Mouse (Mus musculus) bone marrow, adult 2 months (tissue): Measurements from ENCODE around the gene Mief1. TPM values are rescaled to one million over a fixed set of nuclear protein-coding genes. Genes with fewer than 3 reads are reported as not detected.

ENCODE experiments used
- H3K27ac ChIP-seq: fragments of 200-500 bp; 2 replicates; pipeline ENCODE4 v1.5.1; 2012; ENCODE audit warnings: low read depth, mild to moderate bottlenecking, control low read depth, inconsistent platforms, low read length; ENCODE audit not compliant: control insufficient read depth, poor library complexity, insufficient read depth
- H3K4me1 ChIP-seq: fragments of 200-500 bp; 2 replicates; pipeline ENCODE4 v1.6.1; 2011; ENCODE audit warnings: low read length; ENCODE audit not compliant: control insufficient read depth, insufficient read depth
- H3K4me3 ChIP-seq: fragments of 200-500 bp; replicated peaks from 2 replicates; pipeline ENCODE3; 2011; ENCODE audit warnings: mild to moderate bottlenecking, low read depth, low read length, control low read depth; ENCODE audit not compliant: control insufficient read depth
- CTCF ChIP-seq: fragments of 200-500 bp; IDR thresholded peaks from 2 replicates; pipeline ENCODE4 v1.5.1; 2011; ENCODE audit warnings: low read length, control low read depth; ENCODE audit not compliant: control insufficient read depth, insufficient read depth
- POLR2A ChIP-seq: fragments of 200-500 bp; IDR thresholded peaks from 2 replicates; pipeline ENCODE4 v1.6.1; 2011; ENCODE audit warnings: low read depth, mild to moderate bottlenecking, control low read depth, low read length, borderline replicate concordance; ENCODE audit not compliant: control insufficient read depth
- WGBS: fragments of 180-500 bp; shearing (Covaris S2); methylation state at CpG from one replicate; pipeline ENCODE4 v1.1.7; 2018; 5-methylcytosine and 5-hydroxymethylcytosine counted together
- polyA plus RNA-seq: library from polyadenylated mRNA; stranded (reverse); fragments of >200 nt; gene quantifications from 2 replicates; pipeline ENCODE4 v1.2.4, GENCODE M21; 2011; ENCODE audit warnings: low replicate concordance; ENCODE audit not compliant: missing spikeins, insufficient read depth, insufficient read length

Gene Mief1
- polyA plus RNA-seq, 1 experiment = 16.3 TPM

DNA sequence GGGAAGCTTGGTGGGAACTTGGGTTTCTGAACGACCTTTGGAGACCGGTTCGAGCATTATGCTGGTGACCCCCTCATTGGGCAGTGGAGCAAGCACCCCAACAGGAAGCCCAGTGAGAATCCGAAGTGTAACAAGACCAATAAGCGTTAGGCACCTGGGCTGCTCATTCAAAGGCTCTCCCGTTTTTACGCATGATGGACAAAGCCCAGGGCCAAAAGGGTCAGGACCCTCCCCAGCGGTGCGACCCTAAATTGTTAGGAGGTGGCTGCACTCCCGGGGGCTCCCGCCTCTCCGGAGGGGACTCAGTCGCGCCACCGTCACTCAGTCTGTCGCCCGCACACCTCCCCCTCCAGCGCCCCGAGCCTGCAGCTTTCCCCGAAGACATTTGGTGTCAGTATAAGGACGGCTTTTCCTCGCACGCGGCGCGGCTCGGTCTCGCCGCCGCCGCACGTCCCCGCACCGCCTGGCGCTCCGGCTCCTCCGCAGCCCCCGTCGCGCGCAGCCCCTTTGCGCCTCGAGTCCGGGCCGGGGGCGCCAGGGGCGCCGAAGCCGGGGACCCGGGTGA is 53.1 kb downstream of the Mief1 start, which contains the start of gene Cacna1i:
TSS of gene Cacna1i (plus strand) at position 388 of the 565 bp plus-strand sequence.
- WGBS = 3% methylated on average over 49 of the region's 50 CpGs
- Histone ChIP-seq H3K4me3 (no peak within 1 kb of the TSS), H3K4me1 (no peaks in the 10 kb centered on the region), H3K27ac (no peak within 1 kb of the TSS)
- TF ChIP-seq POLR2A (no peak), CTCF (no peak)

DNA sequence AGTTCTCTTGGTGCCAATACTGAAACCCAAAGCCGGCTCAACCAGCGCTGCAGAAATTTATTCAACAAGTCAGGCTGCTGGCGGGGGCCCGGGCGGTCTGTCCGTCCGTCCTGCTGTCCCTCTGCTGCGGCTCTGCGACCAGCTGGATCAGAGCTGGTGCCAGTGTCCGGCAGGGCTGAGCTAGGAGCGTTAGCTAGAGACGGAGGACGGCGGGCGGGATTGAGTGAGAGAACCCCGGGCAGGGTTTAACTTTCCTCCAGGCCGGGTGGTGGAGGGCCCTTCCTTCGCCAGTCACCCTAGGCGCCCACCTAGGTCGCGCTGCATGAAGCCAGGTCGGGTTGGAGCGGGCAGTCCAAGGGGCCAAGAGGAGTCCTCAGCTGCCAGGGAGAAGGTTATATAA is 54.2 kb downstream of the Mief1 start:
- 13% methylated on average over 23 of the region's 23 CpGs for WGBS
- no peak overlapping the region for H3K27ac ChIP-seq
- no peak overlapping the region for H3K4me3 ChIP-seq
- TF ChIP-seq CTCF (no peak), POLR2A (no peak)
- no peaks in the 10 kb centered on the region for H3K4me1 ChIP-seq

DNA sequence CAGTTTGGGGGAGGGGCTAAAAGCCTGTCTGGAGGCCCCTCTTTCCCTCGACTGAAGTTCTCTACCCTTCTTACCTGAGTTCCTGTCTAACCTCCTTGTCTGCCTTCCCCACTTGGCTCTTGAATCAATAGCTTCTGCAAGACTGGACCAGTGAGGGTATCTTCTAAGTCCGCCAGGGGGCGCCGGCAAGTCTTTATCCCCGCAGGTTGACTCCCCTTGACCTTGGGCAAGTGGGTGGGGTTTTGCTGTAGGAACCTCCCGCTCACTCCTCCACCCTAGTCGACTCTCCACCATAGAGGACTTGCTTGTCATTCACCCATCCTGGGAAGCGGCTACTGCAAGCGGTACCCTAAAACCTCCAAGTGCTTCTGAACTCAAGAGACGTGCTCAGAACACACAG is 55.6 kb downstream of the Mief1 start:
- Histone ChIP-seq H3K27ac (no peak overlapping the region), H3K4me1 (no peaks in the 10 kb centered on the region), H3K4me3 (no peak overlapping the region)
- WGBS = 13% methylated on average over 10 of the region's 10 CpGs
- no peak for TF ChIP-seq POLR2A
- peak; percentile 68 for TF ChIP-seq CTCF

DNA sequence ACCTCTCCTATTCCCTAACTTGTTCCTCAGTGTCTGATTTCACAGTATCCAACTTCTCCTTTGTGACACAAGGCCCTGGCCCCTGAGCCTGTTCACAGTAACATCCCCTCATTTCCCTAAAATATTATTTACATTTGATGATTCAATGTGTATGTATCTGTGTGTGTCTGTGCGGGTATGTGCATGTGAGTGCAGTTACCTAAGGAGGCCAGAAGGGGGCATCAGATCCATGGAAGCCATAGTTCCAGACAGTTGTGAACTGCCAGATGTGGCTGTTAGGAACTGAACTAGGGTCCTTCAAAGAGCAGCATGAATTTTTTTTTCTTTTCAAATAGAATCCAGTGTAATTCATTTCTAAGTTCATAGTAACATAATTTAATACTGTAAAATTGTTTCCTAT is 63.3 kb downstream of the Mief1 start:
- no peak for TF ChIP-seq POLR2A
- TF ChIP-seq CTCF = no peak
- no peak overlapping the region for H3K27ac ChIP-seq
- H3K4me1 ChIP-seq = no peaks in the 10 kb centered on the region
- H3K4me3 ChIP-seq = no peak overlapping the region
- 80% methylated on average over 1 of the region's 1 CpGs for WGBS

Other genes starting within 250 kb of the Mief1 start
- 4.1 and 7.8 TPM in 2 replicates for gene Pdgfb, start 219.0 kb upstream of the Mief1 start, polyA plus RNA-seq
- 10.7 and 13.4 TPM in 2 replicates for gene Syngr1, start 142.7 kb upstream of the Mief1 start, polyA plus RNA-seq
- gene Rpl3, start 142.2 kb upstream of the Mief1 start, polyA plus RNA-seq = 708 and 1,315 TPM in 2 replicates
- 17.0 and 26.6 TPM in 2 replicates for gene Tab1, start 100.9 kb upstream of the Mief1 start, polyA plus RNA-seq
- gene Mgat3, start 60.3 kb upstream of the Mief1 start, polyA plus RNA-seq = 0.97 TPM in 1 of 2 replicates, not detected in the other
- not detected in 2 replicates for gene AC140267.1, start 1.8 kb downstream of the Mief1 start, polyA plus RNA-seq
- 248 and 280 TPM in 2 replicates for gene Atf4, start 21.2 kb downstream of the Mief1 start, polyA plus RNA-seq
- gene Rps19bp1, start 30.3 kb downstream of the Mief1 start, polyA plus RNA-seq = 21.3 and 53.7 TPM in 2 replicates
- 1.2 and 2.8 TPM in 2 replicates for gene Cacna1i, start 53.2 kb downstream of the Mief1 start, polyA plus RNA-seq